Comparison of ENCODE assay signal across 21 mouse cellular contexts in the genomic region with DNA sequence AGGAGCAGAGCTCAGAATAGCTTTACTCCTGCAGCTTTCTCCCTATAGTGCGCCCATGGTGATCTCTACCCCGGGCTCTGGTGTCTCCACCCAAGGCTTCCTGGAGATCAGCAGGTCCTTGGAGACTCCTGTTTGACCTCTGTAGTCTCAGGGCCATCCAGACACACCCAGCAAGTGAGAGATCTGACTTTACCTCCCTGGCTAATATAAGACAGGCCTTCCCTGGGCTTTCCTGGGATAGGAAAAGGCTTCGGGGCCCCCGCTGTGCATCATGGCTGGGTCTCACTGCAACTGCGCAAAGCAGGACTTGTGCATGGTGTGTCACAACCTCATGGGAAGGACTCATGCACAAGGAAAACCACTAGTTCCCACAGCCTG.
DNase-seq lines count a peak whose midpoint lies in the region; ATAC-seq and TF ChIP-seq lines count a peak whose summit lies in the region.
"Had no signal": no experiment of that assay in that cellular context is flagged by ENCODE, and none has a peak within 500 bp of the region (broad histone marks: within the 10 kb centered on the region; RNA-seq: fewer than 3 reads in every experiment).

No protein-coding gene starts in this region.

- no peaks in the 10 kb centered on the region for H3K9me3 ChIP-seq in forebrain, embryonic 12.5 days
- no peaks in the 10 kb centered on the region for H3K9me3 ChIP-seq in forebrain, embryonic 16.5 days (ENCODE audit: control insufficient read depth, low read length)
- no peaks in the 10 kb centered on the region for H3K9me3 ChIP-seq in midbrain, embryonic 13.5 days
- H3K9me3 ChIP-seq in midbrain, embryonic 16.5 days (replicated peaks; ENCODE audit: control insufficient read depth, low read length, poor library complexity, severe bottlenecking): peaks cover 2% of the 10 kb centered on the region; the same call in 1 of the 2 replicates
- H3K9me3 ChIP-seq in limb, embryonic 10.5 days (replicated peaks): no peaks in the 10 kb centered on the region
- H3K9me3 ChIP-seq: heart, embryonic 13.5 days had no signal

- TF ChIP-seq EP300 in heart, adult 2 months (IDR thresholded peaks at IDR 0.05; ENCODE audit: insufficient read depth, low read depth, low read length): no peak

- peaks cover 27% of the 10 kb centered on the region for H3K4me1 ChIP-seq in forebrain, embryonic 12.5 days
- H3K4me1 ChIP-seq in forebrain, embryonic 16.5 days (replicated peaks; ENCODE audit: control insufficient read depth, insufficient read depth, low read length): peaks cover 10% of the 10 kb centered on the region
- peaks cover 25% of the 10 kb centered on the region for H3K4me1 ChIP-seq in midbrain, embryonic 13.5 days (replicated peaks)
- no peaks in the 10 kb centered on the region for H3K4me1 ChIP-seq in midbrain, embryonic 16.5 days (ENCODE audit: control insufficient read depth, insufficient read depth, low read length)
- H3K4me1 ChIP-seq in limb, embryonic 10.5 days: peaks cover 47% of the 10 kb centered on the region
- H3K4me1 ChIP-seq in heart, adult 2 months (ENCODE audit: control insufficient read depth, insufficient read depth, low read length): no peaks in the 10 kb centered on the region
- H3K4me1 ChIP-seq: heart, embryonic 13.5 days had no signal

- no peak overlapping the region for H3K9ac ChIP-seq in forebrain, embryonic 12.5 days
- no peak overlapping the region for H3K9ac ChIP-seq in forebrain, embryonic 16.5 days (replicated peaks; ENCODE audit: low read depth, low read length)
- H3K9ac ChIP-seq in midbrain, embryonic 13.5 days (replicated peaks): no peak overlapping the region
- no peak overlapping the region for H3K9ac ChIP-seq in midbrain, embryonic 16.5 days (ENCODE audit: low read depth, low read length)
- no peak overlapping the region for H3K9ac ChIP-seq in heart, adult 2 months (ENCODE audit: low read depth, low read length)
- H3K9ac ChIP-seq: heart, embryonic 13.5 days had no signal

- intact Hi-C loops in heart, adult 2 months (cut with DNase I): no loop called here

- H3K36me3 ChIP-seq in forebrain, embryonic 12.5 days (replicated peaks): no peaks in the 10 kb centered on the region
- H3K36me3 ChIP-seq in forebrain, embryonic 16.5 days (ENCODE audit: control insufficient read depth, insufficient read depth): no peaks in the 10 kb centered on the region
- H3K36me3 ChIP-seq in midbrain, embryonic 13.5 days: no peaks in the 10 kb centered on the region
- H3K36me3 ChIP-seq in midbrain, embryonic 16.5 days (ENCODE audit: control insufficient read depth, insufficient read depth, low read length): no peaks in the 10 kb centered on the region
- H3K36me3 ChIP-seq in limb, embryonic 10.5 days: peaks cover 2% of the 10 kb centered on the region; the same call in 1 of the 2 replicates
- H3K36me3 ChIP-seq in heart, adult 2 months (ENCODE audit: control insufficient read depth, insufficient read depth, low read length): no peaks in the 10 kb centered on the region
- H3K36me3 ChIP-seq: embryonic facial prominence, embryonic 10.5 days; heart, embryonic 13.5 days had no signal

- peak overlapping the region; percentile 66 for H3K27ac ChIP-seq in forebrain, embryonic 12.5 days
- no peak overlapping the region for H3K27ac ChIP-seq in forebrain, embryonic 16.5 days (ENCODE audit: low read length)
- peak overlapping the region; percentile 45; the same call in 1 of the 2 replicates for H3K27ac ChIP-seq in midbrain, embryonic 13.5 days
- H3K27ac ChIP-seq in midbrain, embryonic 16.5 days (ENCODE audit: low read length): no peak overlapping the region
- H3K27ac ChIP-seq in limb, embryonic 10.5 days: peak overlapping the region; percentile 76
- H3K27ac ChIP-seq in heart, adult 2 months: no peak overlapping the region
- H3K27ac ChIP-seq: embryonic facial prominence, embryonic 10.5 days; gastrocnemius, adult 2 months; heart, embryonic 13.5 days had no signal

- TF ChIP-seq POLR2A in heart, adult 2 months (IDR thresholded peaks at IDR 0.05; ENCODE audit: insufficient read depth, low read depth, low read length): no peak

- DNase-seq in limb, embryonic 10.5 days (ENCODE audit: low spot score): no peak
- DNase-seq in spleen, postnatal 4 days (ENCODE audit: low spot score in 2 of 2): no peak
- no peak for DNase-seq in urinary bladder, postnatal 4 days (ENCODE audit: low spot score in 2 of 2)
- DNase-seq in heart, adult 2 months: no peak
- DNase-seq: adrenal gland, adult 8-10 months; cerebellum, adult 9-10 months; gastrocnemius, adult 2 months; kidney, adult 2 months; kidney, postnatal 10 days; layer of hippocampus, postnatal 36 days; liver; lung, postnatal 10 days had no signal

- no peaks in the 10 kb centered on the region for H3K79me2 ChIP-seq in heart, adult 2 months (replicated peaks; ENCODE audit: control insufficient read depth, insufficient read depth, low read length)

- TF ChIP-seq CTCF in heart, adult 2 months (IDR thresholded peaks at IDR 0.05): no peak

- no peak overlapping the region for H3K4me3 ChIP-seq in forebrain, embryonic 12.5 days (replicated peaks)
- no peak overlapping the region for H3K4me3 ChIP-seq in forebrain, embryonic 16.5 days (replicated peaks; ENCODE audit: low read length)
- no peak overlapping the region for H3K4me3 ChIP-seq in midbrain, embryonic 13.5 days (replicated peaks)
- no peak overlapping the region for H3K4me3 ChIP-seq in midbrain, embryonic 16.5 days (ENCODE audit: low read depth, low read length)
- no peak overlapping the region for H3K4me3 ChIP-seq in limb, embryonic 10.5 days
- H3K4me3 ChIP-seq in heart, adult 2 months: no peak overlapping the region
- H3K4me3 ChIP-seq: embryonic facial prominence, embryonic 10.5 days; gastrocnemius, adult 2 months; heart, embryonic 13.5 days; myocyte had no signal

- H3K27me3 ChIP-seq in forebrain, embryonic 12.5 days: peaks cover 59% of the 10 kb centered on the region
- no peaks in the 10 kb centered on the region; the same call in 1 of the 2 replicates for H3K27me3 ChIP-seq in forebrain, embryonic 16.5 days (replicated peaks; ENCODE audit: control insufficient read depth, insufficient read depth, low read length)
- peaks cover 96% of the 10 kb centered on the region for H3K27me3 ChIP-seq in midbrain, embryonic 13.5 days
- peaks cover 18% of the 10 kb centered on the region for H3K27me3 ChIP-seq in midbrain, embryonic 16.5 days (ENCODE audit: control insufficient read depth, insufficient read depth, low read depth, low read length)
- H3K27me3 ChIP-seq in limb, embryonic 10.5 days (ENCODE audit: low read depth, poor library complexity, severe bottlenecking): no peaks in the 10 kb centered on the region; the same call in 1 of the 2 replicates
- H3K27me3 ChIP-seq in heart, adult 2 months (ENCODE audit: control insufficient read depth, insufficient read depth, low read length): no peaks in the 10 kb centered on the region

- no peak for ATAC-seq in forebrain, embryonic 12.5 days (ENCODE audit: low FRiP score)
- ATAC-seq in forebrain, embryonic 16.5 days: no peak
- ATAC-seq in midbrain, embryonic 13.5 days: peak; percentile 44; the same call in 1 of the 2 replicates
- ATAC-seq in midbrain, embryonic 16.5 days: no peak
- ATAC-seq: CD4-positive, CD25-positive, alpha-beta regulatory T cell, adult 4 months; inflammation-experienced regulatory T-cells, adult 6 months had no signal

- WGBS in forebrain, embryonic 12.5 days: 92% methylated on average over 5 of the region's 5 CpGs
- 96% methylated on average over 5 of the region's 5 CpGs for WGBS in forebrain, embryonic 16.5 days
- 94% methylated on average over 5 of the region's 5 CpGs for WGBS in midbrain, embryonic 13.5 days
- WGBS in midbrain, embryonic 16.5 days: 91% methylated on average over 5 of the region's 5 CpGs
- WGBS in limb, embryonic 10.5 days: 84% methylated on average over 5 of the region's 5 CpGs
- WGBS in heart, adult 2 months: 87% methylated on average over 5 of the region's 5 CpGs

- H3K4me2 ChIP-seq in forebrain, embryonic 12.5 days: no peak overlapping the region
- H3K4me2 ChIP-seq in forebrain, embryonic 16.5 days (ENCODE audit: low read length): no peak overlapping the region
- H3K4me2 ChIP-seq in midbrain, embryonic 13.5 days (replicated peaks): no peak overlapping the region
- no peak overlapping the region for H3K4me2 ChIP-seq in midbrain, embryonic 16.5 days (ENCODE audit: low read length)
- H3K4me2 ChIP-seq: heart, embryonic 13.5 days had no signal

Comparison
In these comparisons a context has a peak if more than half of its experiments do, and no peak if none do; other contexts are left out.
1. H3K27ac ChIP-seq: peak in forebrain, embryonic 12.5 days (single experiment), midbrain, embryonic 13.5 days (single experiment) and limb, embryonic 10.5 days (single experiment); none in forebrain, embryonic 16.5 days (single experiment), midbrain, embryonic 16.5 days (single experiment) and heart, adult 2 months (single experiment).